Mouse (Mus musculus): ENCODE data around the gene Lamc1. TPM values are rescaled to one million over a fixed set of nuclear protein-coding genes. Genes with fewer than 3 reads are reported as not detected.
A peak's percentile ranks its signal among the peaks of the same experiment; 100 is the strongest.

Gene Lamc1
- polyA plus RNA-seq, 1 experiment from 2014 or later, result 151 TPM

- H3K9ac ChIP-seq (ENCODE audit: low read depth, low read length), result no peak overlapping the region
- no peak overlapping the region for H3K4me2 ChIP-seq (replicated peaks; ENCODE audit: low read depth, low read length)
- H3K27me3 ChIP-seq (ENCODE audit: control insufficient read depth, insufficient read depth, low read length), result no peaks in the 10 kb centered on the region
- peaks cover 7% of the 10 kb centered on the region for H3K36me3 ChIP-seq (ENCODE audit: control insufficient read depth, insufficient read depth, low read length)
- WGBS, result 42% methylated on average over 6 of the region's 6 CpGs
- H3K9me3 ChIP-seq (ENCODE audit: control insufficient read depth, low read length), result no peaks in the 10 kb centered on the region
- H3K27ac ChIP-seq (ENCODE audit: low read depth, low read length), result peak overlapping the region; percentile 39; the same call in 1 of the 2 replicates
- H3K4me3 ChIP-seq (ENCODE audit: low read length), result no peak overlapping the region
- peaks cover 42% of the 10 kb centered on the region for H3K4me1 ChIP-seq (ENCODE audit: control insufficient read depth, insufficient read depth, low read length)
- ATAC-seq (ENCODE audit: low FRiP score, low TSS enrichment), result no peak
Measured at GRCm38 (mm10) chr1:153320554-153321147, 11.9 kb downstream of the Lamc1 start.

DNA sequence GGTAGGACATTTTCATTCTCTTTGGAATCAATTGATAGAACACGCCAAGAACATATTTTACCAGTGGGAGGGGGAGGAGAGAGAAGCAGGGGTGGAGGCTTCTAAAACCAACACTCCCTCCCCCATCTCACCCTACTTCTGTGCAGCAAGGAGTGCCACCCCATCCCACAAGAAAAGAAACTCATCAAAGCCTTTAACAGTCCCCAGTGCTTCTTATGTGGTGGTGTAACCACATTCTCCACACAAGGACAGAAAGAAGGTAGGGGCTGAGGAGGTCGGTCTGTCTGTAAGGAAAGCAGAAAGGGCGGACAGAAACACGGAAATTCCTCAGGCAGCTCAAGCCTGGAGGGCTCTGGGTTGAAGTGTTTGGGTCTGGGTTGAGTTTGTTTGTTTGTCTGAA lies 12.5 kb downstream of the Lamc1 start:
- no peak overlapping the region for H3K4me2 ChIP-seq (replicated peaks; ENCODE audit: low read depth, low read length)
- WGBS, result 63% methylated on average over 4 of the region's 4 CpGs
- peaks cover 6% of the 10 kb centered on the region; the same call in 1 of the 2 replicates for H3K36me3 ChIP-seq (ENCODE audit: control insufficient read depth, insufficient read depth, low read length)
- peak overlapping the region; percentile 39; the same call in 1 of the 2 replicates for H3K27ac ChIP-seq (ENCODE audit: low read depth, low read length)
- no peaks in the 10 kb centered on the region for H3K9me3 ChIP-seq (ENCODE audit: control insufficient read depth, low read length)
- no peak overlapping the region for H3K4me3 ChIP-seq (ENCODE audit: low read length)
- peaks cover 47% of the 10 kb centered on the region for H3K4me1 ChIP-seq (ENCODE audit: control insufficient read depth, insufficient read depth, low read length)
- no peak for ATAC-seq (ENCODE audit: low FRiP score, low TSS enrichment)
- no peak overlapping the region for H3K9ac ChIP-seq (ENCODE audit: low read depth, low read length)
- no peaks in the 10 kb centered on the region for H3K27me3 ChIP-seq (ENCODE audit: control insufficient read depth, insufficient read depth, low read length)

DNA sequence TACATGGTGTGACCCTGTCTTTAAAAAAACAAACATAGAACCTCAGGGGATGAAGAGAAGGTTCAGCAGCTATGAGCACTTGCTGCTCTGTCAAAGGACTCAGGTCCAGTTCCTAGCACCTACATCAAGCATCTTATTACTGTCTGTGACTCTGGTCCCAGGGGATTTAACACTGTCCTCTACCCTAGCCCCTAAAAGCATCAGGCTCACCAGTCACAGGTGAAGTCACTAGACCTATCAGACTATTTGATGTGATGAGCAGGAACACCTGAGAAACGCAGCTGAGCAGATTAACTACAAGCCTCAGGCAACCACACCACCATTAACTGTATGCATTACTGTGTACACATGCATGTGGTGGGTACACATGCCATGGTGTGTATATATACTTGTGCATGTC lies 13.8 kb downstream of the Lamc1 start:
- Histone ChIP-seq H3K27me3 (ENCODE audit: control insufficient read depth, insufficient read depth, low read length) (no peaks in the 10 kb centered on the region), H3K4me1 (ENCODE audit: control insufficient read depth, insufficient read depth, low read length) (peaks cover 45% of the 10 kb centered on the region), H3K36me3 (ENCODE audit: control insufficient read depth, insufficient read depth, low read length) (peaks cover 2% of the 10 kb centered on the region; the same call in 1 of the 2 replicates), H3K9me3 (ENCODE audit: control insufficient read depth, low read length) (no peaks in the 10 kb centered on the region), H3K9ac (ENCODE audit: low read depth, low read length) (no peak overlapping the region), H3K4me3 (ENCODE audit: low read length) (no peak overlapping the region), H3K4me2 (replicated peaks; ENCODE audit: low read depth, low read length) (no peak overlapping the region), H3K27ac (ENCODE audit: low read depth, low read length) (no peak overlapping the region)
- no peak for ATAC-seq (ENCODE audit: low FRiP score, low TSS enrichment)
- 87% methylated on average over 1 of the region's 1 CpGs for WGBS

DNA sequence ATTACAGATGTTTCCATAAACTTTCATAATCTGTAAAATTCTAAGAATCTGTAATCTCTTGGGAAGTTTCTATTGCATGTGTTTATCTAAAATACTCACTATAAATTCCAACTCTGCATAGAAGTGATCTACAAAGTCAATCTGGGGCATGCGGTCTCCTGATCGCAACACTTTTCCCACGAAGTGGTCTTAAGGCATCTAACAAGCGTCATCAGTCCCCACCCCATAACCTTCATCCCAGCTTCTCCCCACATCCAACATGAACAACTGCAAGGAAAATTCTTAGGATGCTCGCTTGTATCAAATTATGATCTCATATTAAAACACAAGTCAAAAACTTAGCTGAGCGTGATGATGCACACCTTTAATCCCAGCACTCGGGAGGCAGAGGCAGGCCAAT lies 14.3 kb downstream of the Lamc1 start:
- ATAC-seq (ENCODE audit: low FRiP score, low TSS enrichment), result no peak
- H3K9ac ChIP-seq (ENCODE audit: low read depth, low read length), result no peak overlapping the region
- H3K4me2 ChIP-seq (replicated peaks; ENCODE audit: low read depth, low read length), result no peak overlapping the region
- no peaks in the 10 kb centered on the region for H3K9me3 ChIP-seq (ENCODE audit: control insufficient read depth, low read length)
- H3K27me3 ChIP-seq (ENCODE audit: control insufficient read depth, insufficient read depth, low read length), result no peaks in the 10 kb centered on the region
- no peaks in the 10 kb centered on the region for H3K36me3 ChIP-seq (ENCODE audit: control insufficient read depth, insufficient read depth, low read length)
- peaks cover 43% of the 10 kb centered on the region for H3K4me1 ChIP-seq (ENCODE audit: control insufficient read depth, insufficient read depth, low read length)
- no peak overlapping the region for H3K4me3 ChIP-seq (ENCODE audit: low read length)
- no peak overlapping the region for H3K27ac ChIP-seq (ENCODE audit: low read depth, low read length)
- WGBS, result 96% methylated on average over 7 of the region's 7 CpGs

GRCm38 (mm10) chr1:153317486-153318260 lies 14.9 kb downstream of the Lamc1 start:
- no peak for ATAC-seq (ENCODE audit: low FRiP score, low TSS enrichment)
- H3K36me3 ChIP-seq (ENCODE audit: control insufficient read depth, insufficient read depth, low read length), result no peaks in the 10 kb centered on the region
- peaks cover 40% of the 10 kb centered on the region for H3K4me1 ChIP-seq (ENCODE audit: control insufficient read depth, insufficient read depth, low read length)
- H3K9ac ChIP-seq (ENCODE audit: low read depth, low read length), result no peak overlapping the region
- H3K27me3 ChIP-seq (ENCODE audit: control insufficient read depth, insufficient read depth, low read length), result no peaks in the 10 kb centered on the region
- no peaks in the 10 kb centered on the region for H3K9me3 ChIP-seq (ENCODE audit: control insufficient read depth, low read length)
- H3K4me3 ChIP-seq (ENCODE audit: low read length), result no peak overlapping the region
- H3K27ac ChIP-seq (ENCODE audit: low read depth, low read length), result no peak overlapping the region
- no peak overlapping the region for H3K4me2 ChIP-seq (replicated peaks; ENCODE audit: low read depth, low read length)
- WGBS, result 63% methylated on average over 16 of the region's 16 CpGs

- ATAC-seq (ENCODE audit: low FRiP score, low TSS enrichment), result no peak
- Histone ChIP-seq H3K4me3 (ENCODE audit: low read length) (no peak overlapping the region), H3K9me3 (ENCODE audit: control insufficient read depth, low read length) (no peaks in the 10 kb centered on the region), H3K4me1 (ENCODE audit: control insufficient read depth, insufficient read depth, low read length) (peaks cover 39% of the 10 kb centered on the region), H3K9ac (ENCODE audit: low read depth, low read length) (no peak overlapping the region), H3K4me2 (replicated peaks; ENCODE audit: low read depth, low read length) (no peak overlapping the region), H3K27me3 (ENCODE audit: control insufficient read depth, insufficient read depth, low read length) (no peaks in the 10 kb centered on the region), H3K36me3 (ENCODE audit: control insufficient read depth, insufficient read depth, low read length) (no peaks in the 10 kb centered on the region), H3K27ac (ENCODE audit: low read depth, low read length) (no peak overlapping the region)
- 74% methylated on average over 8 of the region's 8 CpGs for WGBS
Measured at GRCm38 (mm10) chr1:153316956-153317355, 15.6 kb downstream of the Lamc1 start.

DNA sequence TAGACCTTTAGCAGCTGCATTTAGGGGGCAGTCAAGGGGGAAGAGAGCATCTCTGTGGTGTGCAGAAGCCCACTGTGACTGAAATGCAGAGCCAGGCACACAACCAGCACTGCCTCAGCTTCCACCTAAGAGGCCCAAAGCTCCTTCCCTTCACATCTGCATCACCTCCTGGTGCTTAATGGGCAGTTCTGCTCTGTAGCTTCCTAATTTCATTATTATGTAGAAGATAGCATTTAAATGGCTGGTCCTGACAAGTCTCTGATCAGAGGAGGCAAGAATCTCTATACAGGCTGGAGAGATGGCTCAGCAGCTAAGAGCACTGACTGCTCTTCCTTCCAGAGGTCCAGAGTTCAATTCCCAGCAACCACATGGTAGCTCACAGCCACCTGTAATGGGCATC lies 16.3 kb downstream of the Lamc1 start:
- Histone ChIP-seq H3K4me3 (ENCODE audit: low read length) (no peak overlapping the region), H3K4me1 (ENCODE audit: control insufficient read depth, insufficient read depth, low read length) (peaks cover 33% of the 10 kb centered on the region), H3K4me2 (replicated peaks; ENCODE audit: low read depth, low read length) (no peak overlapping the region), H3K36me3 (ENCODE audit: control insufficient read depth, insufficient read depth, low read length) (no peaks in the 10 kb centered on the region), H3K27ac (ENCODE audit: low read depth, low read length) (no peak overlapping the region), H3K9me3 (ENCODE audit: control insufficient read depth, low read length) (no peaks in the 10 kb centered on the region), H3K9ac (ENCODE audit: low read depth, low read length) (no peak overlapping the region), H3K27me3 (ENCODE audit: control insufficient read depth, insufficient read depth, low read length) (no peaks in the 10 kb centered on the region)
- no peak for ATAC-seq (ENCODE audit: low FRiP score, low TSS enrichment)

- Histone ChIP-seq H3K9ac (ENCODE audit: low read depth, low read length) (no peak overlapping the region), H3K27me3 (ENCODE audit: control insufficient read depth, insufficient read depth, low read length) (no peaks in the 10 kb centered on the region), H3K4me3 (ENCODE audit: low read length) (no peak overlapping the region), H3K36me3 (ENCODE audit: control insufficient read depth, insufficient read depth, low read length) (no peaks in the 10 kb centered on the region), H3K4me2 (replicated peaks; ENCODE audit: low read depth, low read length) (no peak overlapping the region), H3K27ac (ENCODE audit: low read depth, low read length) (no peak overlapping the region), H3K9me3 (ENCODE audit: control insufficient read depth, low read length) (no peaks in the 10 kb centered on the region), H3K4me1 (ENCODE audit: control insufficient read depth, insufficient read depth, low read length) (peaks cover 21% of the 10 kb centered on the region)
- ATAC-seq (ENCODE audit: low FRiP score, low TSS enrichment), result no peak
- WGBS, result 93% methylated on average over 6 of the region's 6 CpGs
Measured at GRCm38 (mm10) chr1:153315121-153315520, 17.5 kb downstream of the Lamc1 start.

DNA sequence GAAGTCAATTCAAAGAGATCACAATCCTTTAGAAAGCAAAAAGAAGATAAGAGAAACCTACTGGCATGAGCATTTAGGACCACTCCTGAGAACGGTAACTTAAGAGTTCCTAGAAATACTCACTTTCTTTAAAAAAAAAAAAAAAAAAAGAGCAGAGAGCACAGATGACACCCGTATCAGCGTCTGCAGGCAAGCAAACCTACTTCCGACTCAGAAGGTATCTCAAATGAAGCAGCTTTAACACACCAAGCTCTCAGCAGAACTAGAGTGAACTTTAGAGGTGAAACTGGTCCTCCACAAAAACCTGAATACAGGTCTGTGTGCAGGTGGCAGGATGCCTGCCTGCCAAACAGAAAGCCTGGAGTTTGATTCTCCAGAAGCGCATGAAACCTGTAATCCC lies 19.6 kb downstream of the Lamc1 start:
- no peak for ATAC-seq (ENCODE audit: low FRiP score, low TSS enrichment)
- H3K27ac ChIP-seq (ENCODE audit: low read depth, low read length), result no peak overlapping the region
- peaks cover 28% of the 10 kb centered on the region for H3K4me1 ChIP-seq (ENCODE audit: control insufficient read depth, insufficient read depth, low read length)

More for the DNA sequence above, 19.6 kb downstream of the Lamc1 start:
- H3K4me2 ChIP-seq (replicated peaks; ENCODE audit: low read depth, low read length), result no peak overlapping the region
- H3K9me3 ChIP-seq (ENCODE audit: control insufficient read depth, low read length), result no peaks in the 10 kb centered on the region
- no peaks in the 10 kb centered on the region for H3K27me3 ChIP-seq (ENCODE audit: control insufficient read depth, insufficient read depth, low read length)
- no peak overlapping the region for H3K9ac ChIP-seq (ENCODE audit: low read depth, low read length)
- no peak overlapping the region for H3K4me3 ChIP-seq (ENCODE audit: low read length)
- H3K36me3 ChIP-seq (ENCODE audit: control insufficient read depth, insufficient read depth, low read length), result 0 out of 2 replicates have a peak, but pooled peaks cover 2% of the 10 kb centered on the region
- 91% methylated on average over 5 of the region's 5 CpGs for WGBS

All from kidney, embryonic 14.5 days (tissue).